Mouse (Mus musculus) mouse trophoblast stem cell (cell line): ENCODE measurements around the gene 1700001P01Rik.

Experiments used
- in situ Hi-C, 2 experiments: fragments of 300-500 bp; cut with MseI, MboI; formaldehyde crosslinking; loops; 2 replicates in 1 of 2; 3 replicates in 1 of 2; pipeline ENCODE4 v1.15.1; 2025

1700001P01Rik gene

GRCm38 (mm10) chr11:97775808-97776496 lies at the start of gene 1700001P01Rik:
Gene 1700001P01Rik (minus strand): TSS chr11:97775918.
- in situ Hi-C loops = no loop called here

- in situ Hi-C loops = no loop called here
Measured at GRCm38 (mm10) chr11:97825295-97825694, 49.6 kb upstream of the 1700001P01Rik start.

- in situ Hi-C loops = no loop called here
Measured at GRCm38 (mm10) chr11:97824895-97825294, 49.2 kb upstream of the 1700001P01Rik start.

GRCm38 (mm10) chr11:97824168-97824567 lies 48.5 kb upstream of the 1700001P01Rik start:
- in situ Hi-C loops = no loop called here

GRCm38 (mm10) chr11:97822840-97823603 lies 47.3 kb upstream of the 1700001P01Rik start:
- in situ Hi-C loops = no loop called here

- in situ Hi-C loops = no loop called here
Measured at GRCm38 (mm10) chr11:97821401-97822064, 45.8 kb upstream of the 1700001P01Rik start.

GRCm38 (mm10) chr11:97820840-97821239 lies 45.1 kb upstream of the 1700001P01Rik start:
- in situ Hi-C loops = no loop called here

- in situ Hi-C loops = no loop called here
Measured at GRCm38 (mm10) chr11:97819923-97820322, 44.2 kb upstream of the 1700001P01Rik start.

- in situ Hi-C loops = no loop called here
Measured at GRCm38 (mm10) chr11:97819102-97819501, 43.4 kb upstream of the 1700001P01Rik start.

GRCm38 (mm10) chr11:97818571-97818970 lies 42.9 kb upstream of the 1700001P01Rik start:
- in situ Hi-C loops = no loop called here

GRCm38 (mm10) chr11:97818003-97818402 lies 42.3 kb upstream of the 1700001P01Rik start:
- in situ Hi-C loops = no loop called here

- in situ Hi-C loops = no loop called here
Measured at GRCm38 (mm10) chr11:97817379-97817778, 41.7 kb upstream of the 1700001P01Rik start.

- in situ Hi-C loops = no loop called here
Measured at GRCm38 (mm10) chr11:97816916-97817315, 41.2 kb upstream of the 1700001P01Rik start.

GRCm38 (mm10) chr11:97816176-97816575 lies 40.5 kb upstream of the 1700001P01Rik start:
- in situ Hi-C loops = no loop called here

- in situ Hi-C loops = no loop called here
Measured at GRCm38 (mm10) chr11:97815736-97816135, 40.0 kb upstream of the 1700001P01Rik start.

GRCm38 (mm10) chr11:97813746-97814515 lies 38.2 kb upstream of the 1700001P01Rik start:
- in situ Hi-C loops = no loop called here

- in situ Hi-C loops = no loop called here
Measured at GRCm38 (mm10) chr11:97813085-97813484, 37.4 kb upstream of the 1700001P01Rik start.

GRCm38 (mm10) chr11:97812491-97812921 lies 36.8 kb upstream of the 1700001P01Rik start:
- in situ Hi-C loops = no loop called here

- in situ Hi-C loops = no loop called here
Measured at GRCm38 (mm10) chr11:97811569-97812362, 36.0 kb upstream of the 1700001P01Rik start.

GRCm38 (mm10) chr11:97810970-97811369 lies 35.3 kb upstream of the 1700001P01Rik start:
- in situ Hi-C loops = no loop called here

GRCm38 (mm10) chr11:97810356-97810755 lies 34.6 kb upstream of the 1700001P01Rik start:
- in situ Hi-C loops = no loop called here
